Mouse (Mus musculus): ENCODE measurements around the gene Tns3.

GRCm38 (mm10) chr11:8680650-8681049, 16.3 kb upstream of the Tns3 start:
- TF ChIP-seq CTCF (IDR thresholded peaks at IDR 0.05; ENCODE audit: low read depth, low read length): no peak
- TF ChIP-seq POLR2A (IDR thresholded peaks at IDR 0.05; ENCODE audit: insufficient read depth, low read length): no peak
- TF ChIP-seq EP300 (IDR thresholded peaks at IDR 0.05; ENCODE audit: insufficient read depth, low read depth, low read length): no peak
